Mouse (Mus musculus) stomach, postnatal 0 days (tissue): ENCODE data around the gene Cuedc1.

Experiments
- CTCF ChIP-seq: IDR thresholded peaks from 2 replicates; pipeline ENCODE4 v1.5.1; 2016; ENCODE audit warnings: antibody characterized with exemption, low read depth, mild to moderate bottlenecking, moderate library complexity
- EP300 ChIP-seq: optimal IDR thresholded peaks from 2 replicates; pipeline ENCODE3; 2016; ENCODE audit warnings: antibody characterized with exemption

DNA sequence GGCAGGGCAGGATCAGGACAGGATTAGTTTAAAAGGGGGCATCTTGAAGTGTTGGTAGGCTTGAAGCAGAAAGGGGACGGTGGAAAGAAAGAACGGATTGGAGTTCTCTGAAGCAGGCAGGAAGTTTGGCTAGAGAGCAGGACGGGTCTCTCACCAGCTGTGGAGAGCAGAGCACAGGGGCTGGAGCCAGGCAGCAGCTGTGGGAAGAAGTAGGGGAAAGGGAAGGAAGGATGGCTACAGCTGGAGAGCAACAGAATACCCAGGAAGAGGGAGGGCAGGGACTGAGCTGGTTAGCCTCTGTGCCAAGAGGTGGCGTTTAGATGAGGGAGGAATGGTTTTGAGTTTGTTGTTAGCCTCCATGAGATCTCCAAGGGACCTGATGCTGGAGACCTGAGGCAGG is 685 bp upstream of the Cuedc1 start:
- TF ChIP-seq CTCF, result no peak
- TF ChIP-seq EP300, result no peak
